Mouse (Mus musculus): ENCODE measurements around the gene Gfod2. TPM values are rescaled to one million over a fixed set of nuclear protein-coding genes. Genes with fewer than 3 reads are reported as not detected.

Gfod2 gene
- total and polyA plus RNA-seq, 2 experiments: 3.4 to 6.3 TPM

DNA sequence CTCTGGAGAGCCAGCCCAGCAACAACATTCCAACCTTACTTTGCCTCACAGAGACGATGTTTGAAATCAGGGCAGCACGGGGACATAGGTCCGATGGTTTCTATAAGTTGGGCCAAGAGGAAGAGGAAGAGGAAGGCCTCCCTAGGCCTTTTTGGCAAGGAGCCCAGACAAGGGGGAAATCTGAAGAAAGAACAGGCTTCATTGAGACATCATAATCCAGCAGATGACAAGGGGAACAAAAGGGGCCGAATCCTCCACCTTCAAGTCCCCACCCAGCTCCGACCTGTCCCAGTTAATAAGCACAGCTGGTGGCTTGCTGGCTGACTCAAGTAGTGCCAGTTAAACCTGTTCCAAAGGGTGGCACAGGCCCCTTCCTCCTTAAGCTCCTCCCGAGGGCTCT is 43.4 kb downstream of the Gfod2 start:
- Histone ChIP-seq H3K27me3 (ENCODE audit: control insufficient read depth, insufficient read depth, low read length) (no peaks in the 10 kb centered on the region), H3K9ac (ENCODE audit: low read depth, low read length) (no peak overlapping the region), H3K36me3 (ENCODE audit: control insufficient read depth, insufficient read depth, low read length) (no peaks in the 10 kb centered on the region), H3K27ac (replicated peaks; ENCODE audit: insufficient read depth, low read depth, low read length) (0 out of 2 replicates have a peak overlapping the region, but pooled peaks have one; percentile 7), H3K79me2 (ENCODE audit: control insufficient read depth, insufficient read depth, low read length) (no peaks in the 10 kb centered on the region), H3K4me1 (ENCODE audit: control insufficient read depth, insufficient read depth, low read length) (peaks cover 8% of the 10 kb centered on the region), H3K4me3 (ENCODE audit: insufficient read depth, low read depth, low read length) (no peak overlapping the region)
- 68% methylated on average over 6 of the region's 6 CpGs for WGBS
- peak; percentile 6 for DNase-seq (ENCODE audit: extremely low read depth, low read depth, low spot score)
- TF ChIP-seq CTCF (IDR thresholded peaks at IDR 0.05; ENCODE audit: low read depth, low read length): no peak

DNA sequence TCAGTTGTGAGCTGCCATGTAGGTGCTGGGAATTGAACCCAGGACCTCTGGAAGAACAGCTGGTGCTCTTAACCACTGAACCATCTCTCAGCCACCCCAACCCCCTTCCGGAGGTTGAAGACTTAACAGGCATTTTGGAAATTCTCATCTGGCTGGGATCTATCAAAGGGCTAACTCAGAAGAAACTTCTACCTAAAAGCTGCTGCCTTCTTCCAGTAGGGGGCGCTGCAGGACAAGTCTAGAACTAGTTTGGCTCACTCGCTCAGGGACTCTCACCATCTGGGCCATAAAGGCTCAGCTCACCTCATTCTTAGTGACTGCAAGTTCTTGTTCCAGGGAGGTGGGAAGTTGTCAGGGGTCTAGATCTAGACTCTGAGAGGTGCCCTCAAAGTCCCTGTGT is 44.3 kb downstream of the Gfod2 start:
- WGBS: 6% methylated on average over 3 of the region's 3 CpGs
- peak; percentile 64 for DNase-seq (ENCODE audit: extremely low read depth, low read depth, low spot score)
- H3K4me1 ChIP-seq (ENCODE audit: control insufficient read depth, insufficient read depth, low read length): no peaks in the 10 kb centered on the region
- no peaks in the 10 kb centered on the region for H3K36me3 ChIP-seq (ENCODE audit: control insufficient read depth, insufficient read depth, low read length)
- H3K79me2 ChIP-seq (ENCODE audit: control insufficient read depth, insufficient read depth, low read length): no peaks in the 10 kb centered on the region
- H3K27ac ChIP-seq (replicated peaks; ENCODE audit: insufficient read depth, low read depth, low read length): no peak overlapping the region
- H3K4me3 ChIP-seq (ENCODE audit: insufficient read depth, low read depth, low read length): no peak overlapping the region
- TF ChIP-seq CTCF (IDR thresholded peaks at IDR 0.05; ENCODE audit: low read depth, low read length): peak; percentile 78
- TF ChIP-seq POLR2A (IDR thresholded peaks at IDR 0.05; ENCODE audit: extremely low read depth, insufficient read depth, low read length): no peak
- no peaks in the 10 kb centered on the region for H3K27me3 ChIP-seq (ENCODE audit: control insufficient read depth, insufficient read depth, low read length)
- no peak overlapping the region for H3K9ac ChIP-seq (ENCODE audit: low read depth, low read length)

DNA sequence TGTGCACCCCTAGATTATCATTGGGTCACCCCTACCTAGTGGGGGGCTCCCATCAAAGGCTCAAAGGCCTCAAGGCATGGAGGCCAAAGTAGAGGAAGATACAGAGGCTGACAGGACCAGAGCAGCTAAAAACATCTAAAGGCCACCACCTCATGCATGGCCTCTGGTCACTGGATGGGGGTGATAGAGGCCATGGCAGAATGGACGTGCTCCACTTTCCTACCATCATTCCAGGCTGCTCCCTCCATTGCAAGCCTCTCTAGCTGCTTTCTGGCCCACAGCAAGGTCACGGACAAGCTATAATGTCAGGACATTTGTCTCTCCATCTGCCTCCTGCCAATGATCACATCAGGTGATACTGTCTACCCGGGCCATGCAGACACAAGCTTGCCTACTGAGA is 46.2 kb downstream of the Gfod2 start:
- Histone ChIP-seq H3K36me3 (ENCODE audit: control insufficient read depth, insufficient read depth, low read length) (no peaks in the 10 kb centered on the region), H3K9ac (ENCODE audit: low read depth, low read length) (no peak overlapping the region), H3K4me3 (ENCODE audit: insufficient read depth, low read depth, low read length) (no peak overlapping the region), H3K79me2 (ENCODE audit: control insufficient read depth, insufficient read depth, low read length) (no peaks in the 10 kb centered on the region), H3K27me3 (ENCODE audit: control insufficient read depth, insufficient read depth, low read length) (no peaks in the 10 kb centered on the region), H3K27ac (replicated peaks; ENCODE audit: insufficient read depth, low read depth, low read length) (no peak overlapping the region), H3K4me1 (ENCODE audit: control insufficient read depth, insufficient read depth, low read length) (peaks cover 3% of the 10 kb centered on the region)
- DNase-seq (ENCODE audit: extremely low read depth, low read depth, low spot score): no peak
- TF ChIP-seq CTCF (IDR thresholded peaks at IDR 0.05; ENCODE audit: low read depth, low read length) (no peak), POLR2A (IDR thresholded peaks at IDR 0.05; ENCODE audit: extremely low read depth, insufficient read depth, low read length) (no peak)
- WGBS: 89% methylated on average over 3 of the region's 3 CpGs

DNA sequence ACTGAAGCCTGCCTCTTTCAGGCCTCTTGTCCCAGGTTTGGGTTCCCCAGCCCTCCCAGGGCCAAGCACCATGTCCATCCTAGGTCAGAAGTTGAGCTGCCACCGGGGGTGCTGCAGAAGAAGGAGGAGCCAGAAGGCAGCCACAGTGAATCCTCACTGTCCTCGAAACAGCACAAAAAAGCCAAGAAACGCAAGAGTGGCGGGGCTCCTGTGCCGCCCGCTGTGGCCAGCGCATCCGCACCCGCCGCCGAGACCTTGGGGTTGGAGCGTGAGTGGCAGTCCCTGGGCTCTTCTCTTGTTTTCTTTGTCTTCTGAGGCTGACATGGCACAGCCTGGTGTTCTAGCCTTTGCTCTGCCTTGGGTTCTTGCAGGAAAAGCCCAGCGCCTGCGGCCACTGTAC is 49.1 kb downstream of the Gfod2 start:
- TF ChIP-seq CTCF (IDR thresholded peaks at IDR 0.05; ENCODE audit: low read depth, low read length) (no peak), POLR2A (IDR thresholded peaks at IDR 0.05; ENCODE audit: extremely low read depth, insufficient read depth, low read length) (no peak)
- no peaks in the 10 kb centered on the region for H3K27me3 ChIP-seq (ENCODE audit: control insufficient read depth, insufficient read depth, low read length)
- no peaks in the 10 kb centered on the region for H3K36me3 ChIP-seq (ENCODE audit: control insufficient read depth, insufficient read depth, low read length)
- H3K4me3 ChIP-seq (ENCODE audit: insufficient read depth, low read depth, low read length): no peak overlapping the region
- 86% methylated on average over 14 of the region's 14 CpGs for WGBS
- no peak overlapping the region for H3K27ac ChIP-seq (replicated peaks; ENCODE audit: insufficient read depth, low read depth, low read length)
- H3K79me2 ChIP-seq (ENCODE audit: control insufficient read depth, insufficient read depth, low read length): no peaks in the 10 kb centered on the region
- peaks cover 3% of the 10 kb centered on the region for H3K4me1 ChIP-seq (ENCODE audit: control insufficient read depth, insufficient read depth, low read length)
- DNase-seq (ENCODE audit: extremely low read depth, low read depth, low spot score): no peak
- no peak overlapping the region for H3K9ac ChIP-seq (ENCODE audit: low read depth, low read length)

DNA sequence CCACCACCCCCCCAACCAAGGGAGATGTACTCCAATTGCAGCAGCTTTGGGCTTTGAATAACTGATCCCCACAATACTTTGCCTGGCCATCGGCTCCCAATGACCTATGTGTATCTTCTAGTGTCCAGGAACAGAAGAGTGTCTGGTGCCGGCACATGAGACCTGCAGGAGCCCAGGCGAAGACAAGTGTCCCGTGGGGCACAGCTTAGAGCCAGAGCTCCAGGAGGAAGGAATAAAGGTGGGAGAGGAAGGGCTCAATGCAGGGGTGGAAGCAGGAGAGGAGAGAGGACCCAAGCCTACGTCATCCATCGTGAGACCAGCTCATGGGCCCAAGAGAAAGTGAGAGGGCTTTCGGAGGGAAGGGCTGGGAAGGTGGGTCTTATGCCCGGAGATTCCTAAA is 49.8 kb downstream of the Gfod2 start:
- Histone ChIP-seq H3K79me2 (ENCODE audit: control insufficient read depth, insufficient read depth, low read length) (no peaks in the 10 kb centered on the region), H3K4me3 (ENCODE audit: insufficient read depth, low read depth, low read length) (no peak overlapping the region), H3K4me1 (ENCODE audit: control insufficient read depth, insufficient read depth, low read length) (peaks cover 3% of the 10 kb centered on the region), H3K27ac (replicated peaks; ENCODE audit: insufficient read depth, low read depth, low read length) (no peak overlapping the region), H3K36me3 (ENCODE audit: control insufficient read depth, insufficient read depth, low read length) (no peaks in the 10 kb centered on the region), H3K9ac (ENCODE audit: low read depth, low read length) (no peak overlapping the region), H3K27me3 (ENCODE audit: control insufficient read depth, insufficient read depth, low read length) (no peaks in the 10 kb centered on the region)
- TF ChIP-seq CTCF (IDR thresholded peaks at IDR 0.05; ENCODE audit: low read depth, low read length) (no peak), POLR2A (IDR thresholded peaks at IDR 0.05; ENCODE audit: extremely low read depth, insufficient read depth, low read length) (no peak)
- no peak for DNase-seq (ENCODE audit: extremely low read depth, low read depth, low spot score)
- 93% methylated on average over 8 of the region's 8 CpGs for WGBS

DNA sequence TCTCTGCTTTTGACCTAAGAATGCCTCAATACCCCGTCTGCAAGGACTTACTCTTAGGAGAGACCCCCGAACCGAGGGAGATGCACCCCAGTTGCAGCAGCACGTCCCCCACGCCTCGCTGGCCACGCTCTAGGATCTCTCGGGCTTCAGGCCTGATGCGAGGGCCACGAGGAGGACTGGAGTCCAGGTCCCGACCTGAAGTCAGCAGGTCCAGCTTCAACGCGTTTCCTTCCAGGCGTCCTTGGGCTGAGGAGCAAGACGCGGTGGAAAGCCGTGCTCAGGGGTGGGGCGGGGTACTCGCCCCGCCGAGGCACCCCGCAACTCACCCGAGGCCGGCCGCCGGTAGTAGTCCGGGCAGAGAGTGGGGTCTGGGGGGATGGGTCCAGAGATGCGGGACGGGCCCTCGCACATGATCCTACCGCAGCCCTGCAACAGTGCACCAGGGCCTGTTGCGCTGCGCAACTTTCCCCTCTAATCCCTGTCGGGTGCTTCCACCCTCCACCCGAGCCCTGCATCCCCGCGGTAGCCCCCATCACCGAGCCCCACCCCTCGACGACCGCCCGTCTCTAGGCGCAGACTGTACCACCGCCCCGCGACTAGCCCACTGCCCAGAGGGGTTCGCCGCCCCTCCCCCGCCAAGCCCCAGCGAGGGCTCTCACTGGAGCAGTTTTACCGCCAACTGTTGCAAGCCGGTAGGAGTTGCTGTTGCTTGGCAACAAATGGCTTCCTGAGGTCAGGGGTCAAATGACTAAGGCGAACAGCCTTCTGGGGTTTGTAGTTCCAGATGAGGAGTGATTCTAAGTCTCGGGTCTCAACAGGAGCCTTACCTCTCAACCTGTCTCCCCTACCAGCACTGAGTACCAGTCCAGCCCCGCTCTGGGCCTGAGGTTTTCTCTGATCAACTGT is 50.7 kb downstream of the Gfod2 start, which contains the start of the genes 4933405L10Rik and Enkd1:
TSS of gene 4933405L10Rik (plus strand) at position 158 of the 906 bp plus-strand sequence.
TSS of gene Enkd1 (minus strand) at position 713 of the 906 bp plus-strand sequence.
- no peak within 1 kb of the TSS for H3K27ac ChIP-seq (replicated peaks; ENCODE audit: insufficient read depth, low read depth, low read length)

More for the DNA sequence above, 50.7 kb downstream of the Gfod2 start, which contains the start of the genes 4933405L10Rik and Enkd1:
- TF ChIP-seq CTCF (IDR thresholded peaks at IDR 0.05; ENCODE audit: low read depth, low read length) (no peak), POLR2A (IDR thresholded peaks at IDR 0.05; ENCODE audit: extremely low read depth, insufficient read depth, low read length) (no peak)
- WGBS: 4% methylated on average over 55 of the region's 55 CpGs
- Histone ChIP-seq H3K36me3 (ENCODE audit: control insufficient read depth, insufficient read depth, low read length) (no peaks in the 10 kb centered on the region), H3K27me3 (ENCODE audit: control insufficient read depth, insufficient read depth, low read length) (no peaks in the 10 kb centered on the region), H3K79me2 (ENCODE audit: control insufficient read depth, insufficient read depth, low read length) (no peaks in the 10 kb centered on the region), H3K9ac (ENCODE audit: low read depth, low read length) (peak within 1 kb of the TSS; percentile 59), H3K4me1 (ENCODE audit: control insufficient read depth, insufficient read depth, low read length) (peaks cover 3% of the 10 kb centered on the region), H3K4me3 (ENCODE audit: insufficient read depth, low read depth, low read length) (peak within 1 kb of the TSS; percentile 72)
- DNase-seq (ENCODE audit: extremely low read depth, low read depth, low spot score): peak; percentile 83
